Mouse (Mus musculus): ENCODE data around the gene 4930523C07Rik. TPM values are rescaled to one million over a fixed set of nuclear protein-coding genes. Genes with fewer than 3 reads are reported as not detected.

4930523C07Rik gene
- polyA plus RNA-seq, 1 experiment from 2014 or later: 2.3 TPM

- H3K9me3 ChIP-seq: no peaks in the 10 kb centered on the region
- H3K4me3 ChIP-seq: no peak overlapping the region
- H3K4me1 ChIP-seq: peaks cover 6% of the 10 kb centered on the region; the same call in 1 of the 2 replicates
- no peaks in the 10 kb centered on the region for H3K36me3 ChIP-seq (replicated peaks)
- H3K27ac ChIP-seq (replicated peaks): no peak overlapping the region
- DNase-seq (ENCODE audit: low spot score): no peak
- H3K27me3 ChIP-seq (replicated peaks; ENCODE audit: low read depth, poor library complexity, severe bottlenecking): no peaks in the 10 kb centered on the region
- 83% methylated on average over 1 of the region's 1 CpGs for WGBS
Measured at GRCm38 (mm10) chr1:160082647-160083046, 38.5 kb downstream of the 4930523C07Rik start.

GRCm38 (mm10) chr1:160084239-160084638 is 40.1 kb downstream of the 4930523C07Rik start:
- no peak overlapping the region for H3K27ac ChIP-seq (replicated peaks)
- H3K9me3 ChIP-seq: no peaks in the 10 kb centered on the region
- no peaks in the 10 kb centered on the region for H3K36me3 ChIP-seq (replicated peaks)
- H3K27me3 ChIP-seq (replicated peaks; ENCODE audit: low read depth, poor library complexity, severe bottlenecking): no peaks in the 10 kb centered on the region
- no peak for DNase-seq (ENCODE audit: low spot score)
- no peak overlapping the region for H3K4me3 ChIP-seq
- peaks cover 6% of the 10 kb centered on the region; the same call in 1 of the 2 replicates for H3K4me1 ChIP-seq
- 92% methylated on average over 1 of the region's 1 CpGs for WGBS

DNA sequence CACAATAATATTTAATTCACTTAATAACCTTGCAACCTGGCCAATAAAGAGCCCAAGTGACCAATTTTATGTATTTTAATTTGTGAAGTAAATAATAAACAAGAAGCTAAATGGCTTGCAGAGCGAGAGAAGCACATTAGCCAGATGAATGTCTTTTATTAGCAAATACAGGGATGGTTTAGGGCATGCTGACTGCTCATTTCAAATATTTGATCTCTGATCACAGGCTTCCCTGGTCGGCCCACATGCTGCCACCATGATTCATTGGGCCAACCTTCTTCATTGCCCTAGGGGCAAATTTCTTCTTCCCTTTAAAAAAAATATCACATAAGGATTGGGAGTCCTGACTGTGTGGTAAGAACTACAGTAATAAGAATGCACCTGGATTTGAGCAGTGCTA is 42.5 kb downstream of the 4930523C07Rik start:
- 83% methylated on average over 2 of the region's 2 CpGs for WGBS
- Histone ChIP-seq H3K27me3 (replicated peaks; ENCODE audit: low read depth, poor library complexity, severe bottlenecking) (no peaks in the 10 kb centered on the region), H3K4me1 (peaks cover 6% of the 10 kb centered on the region; the same call in 1 of the 2 replicates), H3K36me3 (replicated peaks) (no peaks in the 10 kb centered on the region), H3K9me3 (no peaks in the 10 kb centered on the region), H3K27ac (replicated peaks) (no peak overlapping the region), H3K4me3 (no peak overlapping the region)
- no peak for DNase-seq (ENCODE audit: low spot score)

DNA sequence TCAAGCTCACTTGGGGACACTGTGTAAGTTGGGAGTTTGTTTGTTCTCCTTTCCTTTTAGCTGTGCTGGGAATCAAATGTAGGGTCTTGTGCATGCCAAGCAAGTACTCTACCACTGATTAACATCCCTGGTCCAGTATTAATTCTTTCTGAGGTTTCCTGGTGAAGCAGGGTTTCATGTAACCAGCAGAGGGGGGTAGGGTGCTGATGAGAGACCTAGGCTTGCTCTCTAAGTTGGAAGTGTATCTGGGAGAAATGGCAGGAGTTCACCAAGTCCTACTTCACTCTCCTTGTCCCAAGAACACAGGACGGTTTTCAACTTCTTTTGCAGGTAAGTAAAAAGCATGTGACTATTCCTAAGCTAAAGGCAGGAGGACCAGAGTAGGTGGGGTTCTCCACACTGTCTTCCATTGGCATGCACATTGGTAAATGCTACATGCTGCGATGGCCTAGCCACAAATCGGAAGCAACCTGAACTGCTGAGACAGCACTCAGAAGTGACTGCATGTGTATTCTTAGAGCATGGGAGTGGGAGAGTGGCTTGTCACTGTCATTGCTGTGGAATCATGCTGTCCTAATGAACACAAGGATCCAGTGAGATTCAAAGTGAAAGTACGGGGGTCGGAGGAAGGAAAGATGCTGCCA is 55.6 kb downstream of the 4930523C07Rik start:
- H3K36me3 ChIP-seq (replicated peaks): no peaks in the 10 kb centered on the region
- no peaks in the 10 kb centered on the region for H3K27me3 ChIP-seq (replicated peaks; ENCODE audit: low read depth, poor library complexity, severe bottlenecking)
- H3K4me1 ChIP-seq: no peaks in the 10 kb centered on the region
- H3K27ac ChIP-seq (replicated peaks): no peak overlapping the region
- 91% methylated on average over 5 of the region's 5 CpGs for WGBS
- H3K4me3 ChIP-seq: no peak overlapping the region
- H3K9me3 ChIP-seq: no peaks in the 10 kb centered on the region
- no peak for DNase-seq (ENCODE audit: low spot score)

DNA sequence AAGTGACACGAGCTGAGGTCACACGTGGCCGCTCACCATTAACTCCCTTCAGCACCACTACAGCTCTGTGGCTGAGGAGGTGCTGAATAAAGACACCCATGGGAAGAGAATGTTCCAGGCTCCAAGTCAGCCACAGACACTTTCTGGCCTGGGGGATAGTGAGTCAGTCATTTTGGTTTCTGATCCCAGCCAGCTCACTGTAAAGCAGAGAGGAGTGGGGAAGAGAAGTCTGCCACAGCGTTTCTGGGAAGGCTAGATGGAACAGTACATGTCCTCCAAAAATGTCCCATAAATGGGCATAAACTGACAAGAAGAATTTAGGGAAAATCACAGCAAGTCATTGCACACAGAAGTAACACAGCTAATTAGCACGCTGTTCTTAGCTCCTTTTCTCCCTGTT is 56.8 kb downstream of the 4930523C07Rik start:
- no peak for DNase-seq (ENCODE audit: low spot score)
- no peaks in the 10 kb centered on the region for H3K36me3 ChIP-seq (replicated peaks)
- WGBS: 89% methylated on average over 5 of the region's 5 CpGs

GRCm38 (mm10) chr1:160105426-160105825 is 61.2 kb downstream of the 4930523C07Rik start:
- 91% methylated on average over 5 of the region's 5 CpGs for WGBS
- Histone ChIP-seq H3K4me3 (no peak overlapping the region), H3K27ac (replicated peaks) (no peak overlapping the region), H3K4me1 (peaks cover 7% of the 10 kb centered on the region; the same call in 1 of the 2 replicates), H3K9me3 (no peaks in the 10 kb centered on the region), H3K36me3 (replicated peaks) (no peaks in the 10 kb centered on the region), H3K27me3 (replicated peaks; ENCODE audit: low read depth, poor library complexity, severe bottlenecking) (no peaks in the 10 kb centered on the region)
- DNase-seq (ENCODE audit: low spot score): no peak

More for the DNA sequence above, 56.8 kb downstream of the 4930523C07Rik start:
- Histone ChIP-seq H3K4me1 (no peaks in the 10 kb centered on the region), H3K9me3 (no peaks in the 10 kb centered on the region), H3K4me3 (no peak overlapping the region), H3K27ac (replicated peaks) (no peak overlapping the region), H3K27me3 (replicated peaks; ENCODE audit: low read depth, poor library complexity, severe bottlenecking) (no peaks in the 10 kb centered on the region)

- 58% methylated on average over 2 of the region's 2 CpGs for WGBS
- no peak overlapping the region for H3K27ac ChIP-seq (replicated peaks)
- H3K4me1 ChIP-seq: peaks cover 7% of the 10 kb centered on the region; the same call in 1 of the 2 replicates
- no peaks in the 10 kb centered on the region for H3K9me3 ChIP-seq
- H3K4me3 ChIP-seq: no peak overlapping the region
- H3K27me3 ChIP-seq (replicated peaks; ENCODE audit: low read depth, poor library complexity, severe bottlenecking): no peaks in the 10 kb centered on the region
- no peaks in the 10 kb centered on the region for H3K36me3 ChIP-seq (replicated peaks)
- no peak for DNase-seq (ENCODE audit: low spot score)
Measured at GRCm38 (mm10) chr1:160108604-160109003, 64.4 kb downstream of the 4930523C07Rik start.

DNA sequence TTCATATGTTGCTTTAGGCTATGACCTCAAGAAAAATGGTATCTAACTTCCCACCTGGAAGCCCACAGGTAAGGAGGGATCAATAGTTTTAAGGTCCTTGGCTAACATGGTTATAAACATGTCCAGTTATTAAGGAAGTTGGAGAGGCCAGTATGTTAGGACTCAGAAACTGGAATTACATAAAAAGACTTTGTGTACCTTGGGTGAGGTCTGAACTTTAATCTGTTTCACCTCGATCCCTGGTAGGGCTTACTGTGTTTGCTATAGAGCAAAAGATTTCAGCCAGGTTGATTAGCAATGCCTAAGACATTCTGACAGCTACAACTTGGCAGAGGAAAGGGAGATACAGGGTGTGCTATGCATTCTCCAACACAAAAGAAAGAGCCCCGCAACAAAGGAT is 79.8 kb downstream of the 4930523C07Rik start:
- no peaks in the 10 kb centered on the region for H3K27me3 ChIP-seq (replicated peaks; ENCODE audit: low read depth, poor library complexity, severe bottlenecking)
- no peak overlapping the region for H3K4me3 ChIP-seq
- no peaks in the 10 kb centered on the region for H3K9me3 ChIP-seq
- no peaks in the 10 kb centered on the region for H3K36me3 ChIP-seq (replicated peaks)
- no peaks in the 10 kb centered on the region for H3K4me1 ChIP-seq
- no peak for DNase-seq (ENCODE audit: low spot score)
- 84% methylated on average over 2 of the region's 2 CpGs for WGBS
- H3K27ac ChIP-seq (replicated peaks): no peak overlapping the region

Other genes starting within 250 kb of the 4930523C07Rik start
- gene Tnn, start 109.2 kb downstream of the 4930523C07Rik start, polyA plus RNA-seq (2016; fragmentation: Nextera tagmentation; extraction: Ambion mirVana): 0.05 and 0.50 TPM in 2 replicates
- gene Mrps14, start 150.8 kb downstream of the 4930523C07Rik start, polyA plus RNA-seq (2016; fragmentation: Nextera tagmentation; extraction: Ambion mirVana): 231 and 235 TPM in 2 replicates
- 354 and 357 TPM in 2 replicates for gene Cacybp, start 168.5 kb downstream of the 4930523C07Rik start, polyA plus RNA-seq (2016; fragmentation: Nextera tagmentation; extraction: Ambion mirVana)